12 mouse cellular contexts compared by ENCODE assay signal in genomic region chr13:83741591-83742021, GRCm38 (mm10).
A peak's percentile ranks its signal among the peaks of the same experiment; 100 is the strongest.
DNase-seq lines count a peak whose midpoint lies in the region; ATAC-seq and TF ChIP-seq lines count a peak whose summit lies in the region.
"Had no signal": no experiment of that assay in that cellular context is flagged by ENCODE, and none has a peak within 500 bp of the region (broad histone marks: within the 10 kb centered on the region; RNA-seq: fewer than 3 reads in every experiment).

No protein-coding gene starts in this region.

- 28% methylated on average over 7 of the region's 7 CpGs for WGBS in embryonic facial prominence, embryonic 15.5 days
- 10% methylated on average over 7 of the region's 7 CpGs for WGBS in hindbrain, embryonic 16.5 days
- 59% methylated on average over 7 of the region's 7 CpGs for WGBS in liver, postnatal 0 days (ENCODE audit: insufficient replicate concordance)

- TF ChIP-seq CTCF in liver, postnatal 0 days (IDR thresholded peaks at IDR 0.05; ENCODE audit: low read depth): no peak

- ATAC-seq in embryonic facial prominence, embryonic 15.5 days (ENCODE audit: insufficient number of reproducible peaks, low FRiP score, low TSS enrichment, low read depth): 0 out of 2 replicates have a peak, but pooled peaks have one; percentile 29
- ATAC-seq in hindbrain, embryonic 16.5 days: 0 out of 2 replicates have a peak, but pooled peaks have one; percentile 1
- no peak for ATAC-seq in liver, postnatal 0 days
- ATAC-seq: intestine, embryonic 15.5 days had no signal

- H3K9me3 ChIP-seq in embryonic facial prominence, embryonic 15.5 days (replicated peaks): no peaks in the 10 kb centered on the region
- no peaks in the 10 kb centered on the region for H3K9me3 ChIP-seq in hindbrain, embryonic 16.5 days (ENCODE audit: control insufficient read depth, low read length)
- H3K9me3 ChIP-seq in liver, postnatal 0 days (ENCODE audit: low read length): no peaks in the 10 kb centered on the region
- H3K9me3 ChIP-seq: intestine, embryonic 15.5 days had no signal

- DNase-seq in layer of hippocampus, postnatal 14 days (ENCODE audit: low spot score in 2 of 2): peak; percentile 39 to 78
- no peak for DNase-seq in layer of hippocampus, postnatal 36 days
- peak; percentile 71 for DNase-seq in retina, embryonic 14.5 days (ENCODE audit: low spot score)
- DNase-seq in spleen, adult 12 weeks (ENCODE audit: low spot score): no peak
- no peak for DNase-seq in adrenal gland, adult (ENCODE audit: inconsistent age in 2 of 2, low spot score in 1 of 2)
- DNase-seq in liver, postnatal 0 days: no peak
- DNase-seq: heart, adult 2 months; right cerebral cortex, adult 18-20 months had no signal

- TF ChIP-seq EP300 in liver, postnatal 0 days (IDR thresholded peaks at IDR 0.05; ENCODE audit: low read depth): no peak

- H3K4me2 ChIP-seq in embryonic facial prominence, embryonic 15.5 days (replicated peaks): no peak overlapping the region
- peak overlapping the region; percentile 60 for H3K4me2 ChIP-seq in hindbrain, embryonic 16.5 days (ENCODE audit: low read length)
- no peak overlapping the region for H3K4me2 ChIP-seq in liver, postnatal 0 days (ENCODE audit: low read depth, low read length)
- H3K4me2 ChIP-seq: intestine, embryonic 15.5 days had no signal

- no peak overlapping the region for H3K4me3 ChIP-seq in embryonic facial prominence, embryonic 15.5 days (replicated peaks)
- H3K4me3 ChIP-seq in hindbrain, embryonic 16.5 days (ENCODE audit: low read length): peak overlapping the region; percentile 52
- H3K4me3 ChIP-seq in liver, postnatal 0 days (ENCODE audit: low read depth, low read length): no peak overlapping the region
- H3K4me3 ChIP-seq: heart, adult 2 months; intestine, embryonic 15.5 days had no signal

- H3K27me3 ChIP-seq in embryonic facial prominence, embryonic 15.5 days: peaks cover 68% of the 10 kb centered on the region
- no peaks in the 10 kb centered on the region for H3K27me3 ChIP-seq in hindbrain, embryonic 16.5 days (replicated peaks; ENCODE audit: control insufficient read depth, insufficient read depth, low read length)
- peaks cover 74% of the 10 kb centered on the region for H3K27me3 ChIP-seq in liver, postnatal 0 days (ENCODE audit: insufficient read depth, low read length)

- H3K36me3 ChIP-seq in embryonic facial prominence, embryonic 15.5 days: no peaks in the 10 kb centered on the region
- H3K36me3 ChIP-seq in hindbrain, embryonic 16.5 days (ENCODE audit: control insufficient read depth, insufficient read depth, low read length): no peaks in the 10 kb centered on the region; the same call in 1 of the 2 replicates
- H3K36me3 ChIP-seq in liver, postnatal 0 days (replicated peaks; ENCODE audit: insufficient read depth, low read length): no peaks in the 10 kb centered on the region
- H3K36me3 ChIP-seq: intestine, embryonic 15.5 days had no signal

- no peak overlapping the region for H3K9ac ChIP-seq in embryonic facial prominence, embryonic 15.5 days
- H3K9ac ChIP-seq in hindbrain, embryonic 16.5 days (ENCODE audit: low read depth, low read length): peak overlapping the region; percentile 28; the same call in 1 of the 2 replicates
- H3K9ac ChIP-seq in liver, postnatal 0 days (replicated peaks): no peak overlapping the region
- H3K9ac ChIP-seq: intestine, embryonic 15.5 days; liver, embryonic 14.5 days had no signal

- peaks cover 8% of the 10 kb centered on the region for H3K4me1 ChIP-seq in embryonic facial prominence, embryonic 15.5 days
- H3K4me1 ChIP-seq in hindbrain, embryonic 16.5 days (ENCODE audit: control insufficient read depth, insufficient read depth, low read depth, low read length): peaks cover 13% of the 10 kb centered on the region; the same call in 1 of the 2 replicates
- H3K4me1 ChIP-seq in liver, postnatal 0 days (ENCODE audit: insufficient read depth): peaks cover 15% of the 10 kb centered on the region; the same call in 1 of the 2 replicates

- H3K27ac ChIP-seq in embryonic facial prominence, embryonic 15.5 days (replicated peaks): no peak overlapping the region
- H3K27ac ChIP-seq in hindbrain, embryonic 16.5 days (ENCODE audit: low read depth, low read length): peak overlapping the region; percentile 60
- H3K27ac ChIP-seq in liver, postnatal 0 days (ENCODE audit: low read depth): no peak overlapping the region
- H3K27ac ChIP-seq: heart, adult 2 months; intestine, embryonic 15.5 days; liver, embryonic 14.5 days had no signal

Comparison
In these comparisons a context has a peak if more than half of its experiments do, and no peak if none do; other contexts are left out.
1. DNase-seq: peak in layer of hippocampus, postnatal 14 days (2 of 2) and retina, embryonic 14.5 days (single experiment); none in layer of hippocampus, postnatal 36 days (0 of 2), spleen, adult 12 weeks (single experiment), adrenal gland, adult (0 of 2) and liver, postnatal 0 days (single experiment).